Mouse (Mus musculus): ENCODE data around the gene Cdh20. TPM values are rescaled to one million over a fixed set of nuclear protein-coding genes. Genes with fewer than 3 reads are reported as not detected.

Cdh20 gene
- polyA plus RNA-seq, 1 experiment = not detected

DNA sequence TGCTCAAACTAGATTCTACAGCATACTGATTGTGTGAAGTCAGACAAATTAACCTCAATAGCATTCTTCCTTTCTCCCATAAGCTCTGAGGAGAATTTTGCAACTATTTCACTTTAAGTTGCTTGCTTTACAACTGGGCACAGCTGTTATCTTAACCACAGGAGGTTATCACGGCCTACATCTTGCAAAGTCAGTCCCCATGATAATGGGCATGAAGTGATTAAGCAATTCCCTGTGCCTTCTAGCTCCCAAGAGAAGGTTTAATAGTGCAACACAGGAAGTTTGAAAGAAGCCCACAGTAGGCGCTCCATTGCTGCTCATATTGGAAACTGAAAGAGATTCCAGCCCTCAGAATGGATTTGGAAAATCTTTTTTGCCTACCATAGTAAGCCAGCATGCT is 229.5 kb downstream of the Cdh20 start:
- Histone ChIP-seq H3K4me1 (ENCODE audit: control insufficient read depth, insufficient read depth, low read length) (no peaks in the 10 kb centered on the region), H3K4me3 (ENCODE audit: insufficient read depth, low read length) (no peak overlapping the region), H3K27ac (ENCODE audit: insufficient read depth, low read length) (no peak overlapping the region)
- no peak for TF ChIP-seq CTCF (IDR thresholded peaks at IDR 0.05; ENCODE audit: borderline replicate concordance, insufficient read depth, low read length)
- no peak for TF ChIP-seq POLR2A (IDR thresholded peaks at IDR 0.05; ENCODE audit: low read depth, low read length)

DNA sequence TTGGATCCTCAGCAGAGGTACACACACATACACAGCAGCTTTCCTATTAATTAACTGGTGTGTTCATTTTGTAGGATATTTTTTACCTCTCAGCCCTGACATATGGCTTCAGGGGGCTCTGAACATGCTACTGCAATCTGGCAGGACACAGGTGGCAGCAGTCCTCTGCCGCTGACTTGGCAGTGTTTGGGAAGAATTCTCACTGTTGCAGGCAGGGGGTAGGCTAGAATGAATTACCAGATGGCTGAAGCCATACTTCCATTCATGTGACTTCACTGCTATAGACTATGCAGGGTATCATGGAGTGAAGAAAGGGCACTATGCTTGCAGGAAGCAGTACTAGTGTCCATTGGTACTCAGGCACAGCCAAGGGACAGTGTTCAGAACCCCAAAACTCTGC is 233.8 kb downstream of the Cdh20 start:
- H3K4me1 ChIP-seq (ENCODE audit: control insufficient read depth, insufficient read depth, low read length) = no peaks in the 10 kb centered on the region
- TF ChIP-seq POLR2A (IDR thresholded peaks at IDR 0.05; ENCODE audit: low read depth, low read length) = no peak
- TF ChIP-seq CTCF (IDR thresholded peaks at IDR 0.05; ENCODE audit: borderline replicate concordance, insufficient read depth, low read length) = no peak
- no peak overlapping the region for H3K4me3 ChIP-seq (ENCODE audit: insufficient read depth, low read length)
- H3K27ac ChIP-seq (ENCODE audit: insufficient read depth, low read length) = no peak overlapping the region

- no peak for TF ChIP-seq CTCF (IDR thresholded peaks at IDR 0.05; ENCODE audit: borderline replicate concordance, insufficient read depth, low read length)
- no peak for TF ChIP-seq POLR2A (IDR thresholded peaks at IDR 0.05; ENCODE audit: low read depth, low read length)
- H3K4me3 ChIP-seq (ENCODE audit: insufficient read depth, low read length) = no peak overlapping the region
- no peak overlapping the region for H3K27ac ChIP-seq (ENCODE audit: insufficient read depth, low read length)
- H3K4me1 ChIP-seq (ENCODE audit: control insufficient read depth, insufficient read depth, low read length) = no peaks in the 10 kb centered on the region
Observed at GRCm38 (mm10) chr1:105003786-105004185, 235.5 kb downstream of the Cdh20 start.

GRCm38 (mm10) chr1:105012616-105013015 is 244.3 kb downstream of the Cdh20 start:
- TF ChIP-seq CTCF (IDR thresholded peaks at IDR 0.05; ENCODE audit: borderline replicate concordance, insufficient read depth, low read length) = no peak
- TF ChIP-seq POLR2A (IDR thresholded peaks at IDR 0.05; ENCODE audit: low read depth, low read length) = no peak
- Histone ChIP-seq H3K4me3 (ENCODE audit: insufficient read depth, low read length) (no peak overlapping the region), H3K27ac (ENCODE audit: insufficient read depth, low read length) (no peak overlapping the region), H3K4me1 (ENCODE audit: control insufficient read depth, insufficient read depth, low read length) (no peaks in the 10 kb centered on the region)

DNA sequence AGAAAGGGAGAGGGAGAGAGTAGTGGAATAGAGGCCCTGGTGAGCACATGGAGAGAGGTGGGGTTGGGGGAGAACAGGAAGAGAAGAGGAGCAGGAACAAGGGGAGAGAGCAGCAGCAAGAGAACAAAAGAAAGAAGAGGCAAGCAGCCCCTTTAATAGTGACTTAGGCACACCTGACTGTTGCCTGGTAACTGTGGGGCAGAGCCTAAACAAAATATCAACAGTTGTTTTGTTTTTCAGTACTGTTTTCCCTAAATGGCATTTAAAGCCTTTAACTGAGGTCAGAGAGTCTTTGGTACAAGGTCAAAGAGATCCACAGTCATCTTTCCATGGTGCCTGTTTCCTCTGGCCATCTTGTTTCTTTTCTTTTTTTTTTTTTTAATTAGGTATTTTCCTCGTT is 245.0 kb downstream of the Cdh20 start:
- H3K27ac ChIP-seq (ENCODE audit: insufficient read depth, low read length) = no peak overlapping the region
- no peak overlapping the region for H3K4me3 ChIP-seq (ENCODE audit: insufficient read depth, low read length)
- H3K4me1 ChIP-seq (ENCODE audit: control insufficient read depth, insufficient read depth, low read length) = no peaks in the 10 kb centered on the region
- no peak for TF ChIP-seq POLR2A (IDR thresholded peaks at IDR 0.05; ENCODE audit: low read depth, low read length)
- no peak for TF ChIP-seq CTCF (IDR thresholded peaks at IDR 0.05; ENCODE audit: borderline replicate concordance, insufficient read depth, low read length)

GRCm38 (mm10) chr1:105041668-105042067 is 273.3 kb downstream of the Cdh20 start:
- TF ChIP-seq POLR2A (IDR thresholded peaks at IDR 0.05; ENCODE audit: low read depth, low read length) (no peak), CTCF (IDR thresholded peaks at IDR 0.05; ENCODE audit: borderline replicate concordance, insufficient read depth, low read length) (no peak)
- no peaks in the 10 kb centered on the region for H3K4me1 ChIP-seq (ENCODE audit: control insufficient read depth, insufficient read depth, low read length)
- H3K4me3 ChIP-seq (ENCODE audit: insufficient read depth, low read length) = no peak overlapping the region
- no peak overlapping the region for H3K27ac ChIP-seq (ENCODE audit: insufficient read depth, low read length)

Measured in embryonic fibroblast, embryonic 13.5 days (primary cell).